In genomic region chr11:101174851-101175628, GRCm38 (mm10) we compare ENCODE assay signal across 8 mouse cellular contexts. TPM values are rescaled to one million over a fixed set of nuclear protein-coding genes. Genes with fewer than 3 reads are reported as not detected.
DNase-seq lines count a peak whose midpoint lies in the region; ATAC-seq and TF ChIP-seq lines count a peak whose summit lies in the region.

TSS of gene Ccr10 (minus strand) at chr11:101175443.

- no peaks in the 10 kb centered on the region for H3K36me3 ChIP-seq in heart, adult 2 months (ENCODE audit: control insufficient read depth, insufficient read depth, low read length)
- no peaks in the 10 kb centered on the region for H3K36me3 ChIP-seq in heart, embryonic 12.5 days
- H3K36me3 ChIP-seq in liver, embryonic 15.5 days (replicated peaks): no peaks in the 10 kb centered on the region

- H3K79me2 ChIP-seq in heart, adult 2 months (replicated peaks; ENCODE audit: control insufficient read depth, insufficient read depth, low read length): no peaks in the 10 kb centered on the region

- H3K9me3 ChIP-seq in heart, embryonic 12.5 days (replicated peaks): no peaks in the 10 kb centered on the region
- no peaks in the 10 kb centered on the region for H3K9me3 ChIP-seq in liver, embryonic 15.5 days (replicated peaks)

- no peaks in the 10 kb centered on the region for H3K27me3 ChIP-seq in heart, adult 2 months (ENCODE audit: control insufficient read depth, insufficient read depth, low read length)
- H3K27me3 ChIP-seq in heart, embryonic 12.5 days (replicated peaks): peaks cover 39% of the 10 kb centered on the region
- peaks cover 98% of the 10 kb centered on the region for H3K27me3 ChIP-seq in liver, embryonic 15.5 days

- no peak for TF ChIP-seq POLR2A in heart, adult 2 months (IDR thresholded peaks at IDR 0.05; ENCODE audit: insufficient read depth, low read depth, low read length)

- no peak for TF ChIP-seq EP300 in heart, adult 2 months (IDR thresholded peaks at IDR 0.05; ENCODE audit: insufficient read depth, low read depth, low read length)

- peak within 1 kb of the TSS; percentile 89 for H3K4me2 ChIP-seq in heart, embryonic 12.5 days
- H3K4me2 ChIP-seq in liver, embryonic 15.5 days: peak within 1 kb of the TSS; percentile 66

- 19% methylated on average over 14 of the region's 14 CpGs for WGBS in heart, adult 2 months
- WGBS in heart, embryonic 12.5 days: 23% methylated on average over 14 of the region's 14 CpGs
- WGBS in liver, embryonic 15.5 days (ENCODE audit: insufficient replicate concordance): 21% methylated on average over 14 of the region's 14 CpGs

- ATAC-seq in heart, embryonic 12.5 days (ENCODE audit: insufficient number of reproducible peaks, low FRiP score): no peak
- ATAC-seq in liver, embryonic 15.5 days (ENCODE audit: insufficient read depth): no peak
- no peak for ATAC-seq in granulocyte monocyte progenitor cell, adult 5-6 weeks (replicated peaks; ENCODE audit: poor library complexity, severe bottlenecking)

- peak within 1 kb of the TSS; percentile 50 for H3K4me3 ChIP-seq in heart, adult 2 months
- peak within 1 kb of the TSS; percentile 43 for H3K4me3 ChIP-seq in heart, embryonic 12.5 days
- H3K4me3 ChIP-seq in liver, embryonic 15.5 days (replicated peaks): peak within 1 kb of the TSS; percentile 37

- TF ChIP-seq CTCF in heart, adult 2 months (IDR thresholded peaks at IDR 0.05): peak; percentile 78

- peak in 1 of 2 experiments; percentile 5 for DNase-seq in heart, adult 2 months
- DNase-seq in heart, postnatal 36 days: no peak
- DNase-seq in Muller cell, postnatal 12 days (ENCODE audit: inconsistent ontology term): peak; percentile 34
- no peak for DNase-seq in testis, postnatal 10 days (ENCODE audit: low spot score)
- no peak for DNase-seq in urinary bladder, adult 18-20 months (ENCODE audit: low spot score in 2 of 2)

- peak within 1 kb of the TSS; percentile 86 for H3K27ac ChIP-seq in heart, adult 2 months
- H3K27ac ChIP-seq in heart, embryonic 12.5 days (ENCODE audit: poor library complexity, severe bottlenecking): no peak within 1 kb of the TSS
- H3K27ac ChIP-seq in liver, embryonic 15.5 days (replicated peaks): no peak within 1 kb of the TSS

- H3K9ac ChIP-seq in heart, adult 2 months (ENCODE audit: low read depth, low read length): peak within 1 kb of the TSS; percentile 60
- peak within 1 kb of the TSS; percentile 60 for H3K9ac ChIP-seq in heart, embryonic 12.5 days
- H3K9ac ChIP-seq in liver, embryonic 15.5 days: no peak within 1 kb of the TSS

- H3K4me1 ChIP-seq in heart, adult 2 months (ENCODE audit: control insufficient read depth, insufficient read depth, low read length): peaks cover 9% of the 10 kb centered on the region
- peaks cover 54% of the 10 kb centered on the region for H3K4me1 ChIP-seq in heart, embryonic 12.5 days (replicated peaks)
- peaks cover 62% of the 10 kb centered on the region for H3K4me1 ChIP-seq in liver, embryonic 15.5 days (replicated peaks)

- intact Hi-C loops in heart, adult 2 months (cut with DNase I): loop anchor here (2.0 to 10.0 kb wide), 4 partner anchors 38 to 460 kb away; partner anchors contain the start of genes Hspb9, Kat2a, Retreg3 and Tubg1
- intact Hi-C loops in heart, postnatal 36 days (cut with DNase I): loop anchor here (5.0 kb wide), 1 partner anchor 208 kb away; no protein-coding TSS in a partner anchor

RNA-seq across cellular contexts. Expression of gene Ccr10, which starts in this region (rescaled TPM):
- not detected for total RNA-seq in heart, adult 2 months (2021)
- 0.14 TPM in 1 of 2 replicates, not detected in the other for polyA plus RNA-seq in heart, adult 2 months (2012; rRNA removed)
- under 1 TPM in 1 of 2 experiments, not detected in 1; 0.24 TPM for total RNA-seq in heart, postnatal 36 days (2021)
- polyA plus RNA-seq in heart, embryonic 12.5 days (2016; fragmentation: Nextera tagmentation; extraction: Ambion mirVana): 0.15 and 0.36 TPM in 2 replicates
- polyA plus RNA-seq in liver, embryonic 15.5 days (2015; fragmentation: Nextera tagmentation; extraction: Ambion mirVana): 0.05 TPM in 1 of 2 replicates, not detected in the other
- total RNA-seq in granulocyte monocyte progenitor cell, adult 5-6 weeks (2014; fragmentation: Nextera tagmentation): not detected in 2 replicates
- total RNA-seq in granulocyte monocyte progenitor cell, adult 5-6 weeks (2017): 0.09 TPM in 1 of 2 replicates, not detected in the other
